Mouse (Mus musculus) T-helper 17 cell (primary cell): Measurements from ENCODE around the gene Mov10l1.

Source experiments
- in situ Hi-C, 2 experiments: fragments of 300-600 bp; cut with MboI, MseI; formaldehyde crosslinking; loops; 1 replicate in 1 of 2; 2 replicates in 1 of 2; pipeline ENCODE4 v1.15.1; 2025; ENCODE audit warnings: high pct_unique_total_duplicates in 2 of 2

The Mov10l1 gene

DNA sequence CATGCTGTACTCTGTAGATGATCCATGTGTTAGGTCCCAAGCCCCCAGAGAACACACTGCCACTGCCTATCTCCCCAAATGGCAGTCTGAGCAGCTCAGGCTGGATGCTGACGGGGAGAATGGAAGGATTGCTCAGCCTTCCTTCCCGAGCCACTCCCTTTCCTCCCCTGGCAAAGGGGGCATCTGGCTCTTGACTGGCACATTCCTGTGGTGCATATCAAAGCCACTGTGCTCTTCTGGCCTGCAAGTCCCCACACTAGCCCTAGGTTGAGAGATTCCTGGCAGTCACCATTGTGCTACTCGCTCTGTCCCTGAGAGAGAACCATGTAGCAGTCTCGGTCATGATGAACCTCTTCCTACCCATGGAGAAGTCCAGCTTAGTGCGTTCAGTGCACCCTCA, 25.1 kb downstream of the Mov10l1 start:
- in situ Hi-C loops = no loop called here

DNA sequence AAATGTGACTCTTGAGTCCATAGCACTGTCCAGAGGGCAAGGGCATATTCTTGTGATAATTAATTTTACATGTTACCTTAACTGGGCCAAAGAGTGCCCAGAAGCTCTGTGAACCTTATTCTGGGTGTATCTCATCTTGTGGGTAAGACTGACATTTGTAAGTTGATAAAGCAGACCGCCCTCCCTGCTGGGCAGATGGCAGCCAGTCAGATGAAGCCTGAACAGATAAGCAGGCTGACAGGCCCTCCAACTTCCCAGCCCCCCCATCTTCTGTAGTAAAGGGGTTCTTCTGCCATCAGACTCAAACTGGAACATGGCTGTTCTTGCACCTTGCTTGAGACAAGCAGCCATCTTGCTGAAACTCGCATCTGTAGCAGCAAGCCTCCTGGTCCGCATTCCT, 34.0 kb downstream of the Mov10l1 start:
- in situ Hi-C loops = no loop called here

DNA sequence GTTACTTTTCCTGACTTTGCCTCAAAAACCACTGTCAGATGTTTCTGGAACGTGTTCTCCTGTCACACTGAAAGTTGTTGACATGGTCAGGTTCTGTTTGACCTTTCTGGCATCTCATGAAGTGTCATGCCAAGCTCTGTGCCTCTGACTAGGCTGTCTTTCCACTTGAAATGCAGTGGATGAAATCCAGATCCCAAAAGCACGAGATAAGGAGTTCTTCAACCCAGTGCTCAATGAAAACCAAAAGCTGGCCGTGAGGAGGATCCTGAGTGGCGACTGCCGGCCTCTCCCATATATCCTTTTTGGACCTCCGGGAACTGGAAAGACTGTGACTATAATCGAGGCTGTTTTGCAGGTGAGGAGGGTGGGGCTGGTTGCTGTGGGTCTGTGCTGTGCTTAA, 37.4 kb downstream of the Mov10l1 start:
- in situ Hi-C loops = no loop called here

DNA sequence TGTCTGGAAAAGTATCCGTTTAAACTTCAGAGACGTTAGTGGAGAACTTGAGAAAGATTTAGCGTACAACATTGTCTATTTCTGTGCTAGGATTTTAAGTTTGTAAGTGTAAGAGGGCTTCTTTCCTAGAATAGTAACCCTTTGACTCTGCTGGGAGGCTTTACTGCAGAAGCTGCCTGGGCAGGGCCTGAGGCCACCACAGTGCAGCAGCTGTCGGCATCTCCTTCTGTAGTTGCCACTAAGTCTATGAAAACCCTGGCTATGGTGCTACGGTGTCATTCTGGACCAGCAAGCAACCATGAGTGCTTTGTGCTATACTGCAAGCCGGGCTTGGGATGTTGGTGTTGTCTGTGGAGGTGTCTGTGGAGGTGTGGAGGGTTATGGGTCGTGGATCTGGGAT, 37.8 kb downstream of the Mov10l1 start:
- in situ Hi-C loops = no loop called here

DNA sequence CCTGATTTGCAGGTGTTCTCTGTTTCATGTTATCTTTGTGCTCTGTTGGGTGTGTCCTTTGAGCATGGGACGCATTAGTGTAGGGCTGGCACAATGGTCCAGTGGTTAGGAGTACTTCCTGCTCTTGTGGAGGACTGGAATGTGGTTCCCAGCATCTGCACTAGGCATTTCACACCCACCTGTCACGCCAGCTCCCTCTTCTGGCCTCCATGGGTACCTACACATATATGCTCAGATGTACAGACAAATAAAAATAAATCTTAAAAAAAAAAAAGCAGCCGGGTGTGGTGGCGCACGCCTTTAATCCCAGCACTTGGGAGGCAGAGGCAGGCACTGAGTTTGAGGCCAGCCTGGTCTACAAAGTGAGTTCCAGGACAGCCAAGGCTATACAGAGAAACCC, 61.7 kb downstream of the Mov10l1 start:
- in situ Hi-C loops = no loop called here

DNA sequence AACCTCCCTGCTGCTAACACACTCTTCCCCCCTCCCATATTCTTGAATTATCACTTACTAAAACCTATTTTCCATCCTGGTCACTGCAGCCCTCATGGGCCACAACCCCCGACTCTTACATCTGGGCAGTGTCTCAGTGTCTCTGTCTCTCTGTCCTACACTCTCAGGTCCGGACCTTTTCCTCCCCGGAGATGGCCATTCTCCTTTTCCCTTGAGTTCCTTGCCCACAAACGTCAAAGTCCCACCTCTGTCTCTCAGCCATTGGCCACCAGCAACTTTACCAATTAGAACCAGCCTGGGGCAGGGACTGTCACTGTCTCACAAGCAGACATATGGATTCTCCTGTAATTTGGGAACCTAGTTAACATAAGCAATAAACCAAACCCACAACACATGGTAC, 63.6 kb downstream of the Mov10l1 start:
- in situ Hi-C loops = no loop called here

DNA sequence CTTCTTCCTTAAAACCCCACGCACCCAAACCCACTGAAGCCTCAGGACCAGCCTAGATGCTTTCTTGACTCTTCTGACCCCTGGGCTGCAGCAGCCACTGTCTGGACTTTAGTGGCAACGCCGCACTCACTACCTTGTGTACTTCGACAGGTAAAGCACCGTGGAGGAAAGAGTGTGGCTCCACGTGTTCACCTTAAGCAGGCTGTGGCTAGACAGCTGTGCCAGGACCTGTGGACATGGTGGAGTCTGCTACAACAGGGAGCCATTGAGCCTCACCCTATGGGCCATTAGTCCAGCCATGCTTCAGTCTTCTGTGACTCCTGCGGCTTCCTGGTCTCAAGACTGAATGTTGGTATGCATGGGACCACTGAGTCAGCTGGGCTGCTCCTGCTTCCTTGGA, 72.0 kb downstream of the Mov10l1 start:
- in situ Hi-C loops = no loop called here

DNA sequence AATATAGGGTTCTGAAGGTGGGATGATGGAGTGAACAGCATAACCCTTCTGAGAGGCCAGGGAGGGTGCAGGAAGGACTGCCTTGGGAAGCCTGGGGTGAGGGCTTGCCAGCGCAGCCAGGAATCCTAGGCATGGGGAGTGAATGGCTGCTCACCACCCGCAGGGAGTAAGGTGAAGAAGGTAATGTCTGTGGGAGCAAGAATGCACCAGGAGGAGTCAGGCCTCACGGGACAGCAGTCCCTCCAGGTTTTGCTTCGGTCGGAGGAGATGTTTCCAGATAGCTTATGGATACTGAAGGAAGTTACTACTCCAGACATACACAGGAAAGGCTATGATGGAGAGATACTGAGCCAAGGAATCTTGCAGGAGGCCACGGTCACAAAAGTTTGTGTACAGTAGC, 76.0 kb downstream of the Mov10l1 start:
- in situ Hi-C loops = no loop called here

DNA sequence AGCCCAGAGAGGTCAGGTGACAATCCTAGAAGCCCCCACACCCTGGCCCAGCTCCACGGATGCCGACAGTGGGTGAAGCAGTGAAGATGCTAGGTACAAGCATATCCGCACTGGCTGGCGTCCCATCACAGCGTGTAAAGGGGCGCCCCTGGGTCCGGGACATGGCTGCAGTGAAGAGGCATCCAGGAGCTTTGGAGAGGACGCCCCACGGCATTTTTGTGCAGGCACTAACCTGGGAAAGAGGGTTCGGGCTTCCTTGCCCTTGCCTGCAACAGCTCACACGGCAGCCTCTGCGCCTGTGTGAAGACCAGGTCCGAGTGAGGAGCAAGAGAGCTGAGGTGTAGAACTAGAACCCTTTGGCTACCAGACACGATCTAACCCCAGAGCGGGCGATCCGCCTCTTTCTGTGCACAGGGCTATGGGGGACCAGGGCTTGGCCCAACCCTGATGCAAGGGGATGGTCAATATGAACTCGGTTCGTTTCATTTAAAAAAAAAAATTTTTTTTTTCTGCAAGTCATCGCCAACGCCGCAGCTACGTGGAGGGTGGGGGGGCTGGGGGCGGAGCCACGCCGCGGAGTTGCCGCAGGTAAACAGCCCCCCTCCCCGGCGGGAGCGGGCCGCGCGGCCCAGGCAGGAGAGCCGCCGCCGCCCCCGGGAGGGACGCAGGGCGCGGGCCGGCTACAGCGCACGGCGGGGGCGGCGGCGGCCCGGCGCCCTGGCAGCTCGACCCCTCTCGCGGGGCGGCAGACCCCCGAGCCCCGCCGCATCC, 76.6 kb downstream of the Mov10l1 start, which contains the start of gene Panx2:
TSS of gene Panx2 (plus strand) at position 574 of the 771 bp plus-strand sequence.
- in situ Hi-C loops = no loop called here

DNA sequence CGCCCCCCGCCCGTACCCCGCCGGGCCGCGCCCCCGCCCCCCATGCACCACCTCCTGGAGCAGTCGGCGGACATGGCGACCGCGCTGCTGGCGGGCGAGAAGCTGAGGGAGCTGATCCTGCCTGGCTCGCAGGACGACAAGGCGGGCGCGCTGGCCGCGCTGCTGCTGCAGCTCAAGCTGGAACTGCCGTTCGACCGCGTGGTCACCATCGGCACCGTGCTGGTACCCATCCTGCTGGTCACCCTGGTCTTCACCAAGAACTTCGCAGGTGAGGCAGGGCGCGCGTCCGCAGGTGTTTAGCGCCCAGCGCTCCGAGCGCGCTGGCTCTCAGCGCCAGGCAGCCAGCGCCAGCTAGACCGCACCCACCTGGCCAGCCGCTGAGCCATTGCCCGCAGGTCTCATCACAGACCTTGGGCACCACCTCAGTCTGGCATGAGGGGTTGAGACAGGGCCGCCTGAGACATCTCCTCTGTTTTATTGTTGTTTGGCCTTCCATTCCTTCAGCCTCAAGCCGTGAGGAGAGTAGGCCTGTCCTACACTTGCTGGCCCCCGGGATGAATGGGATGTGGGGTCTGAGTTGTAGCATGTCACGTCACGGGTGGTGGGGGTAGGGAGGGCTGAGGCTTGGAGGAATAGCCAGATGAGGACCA, 77.4 kb downstream of the Mov10l1 start:
- in situ Hi-C loops = no loop called here

DNA sequence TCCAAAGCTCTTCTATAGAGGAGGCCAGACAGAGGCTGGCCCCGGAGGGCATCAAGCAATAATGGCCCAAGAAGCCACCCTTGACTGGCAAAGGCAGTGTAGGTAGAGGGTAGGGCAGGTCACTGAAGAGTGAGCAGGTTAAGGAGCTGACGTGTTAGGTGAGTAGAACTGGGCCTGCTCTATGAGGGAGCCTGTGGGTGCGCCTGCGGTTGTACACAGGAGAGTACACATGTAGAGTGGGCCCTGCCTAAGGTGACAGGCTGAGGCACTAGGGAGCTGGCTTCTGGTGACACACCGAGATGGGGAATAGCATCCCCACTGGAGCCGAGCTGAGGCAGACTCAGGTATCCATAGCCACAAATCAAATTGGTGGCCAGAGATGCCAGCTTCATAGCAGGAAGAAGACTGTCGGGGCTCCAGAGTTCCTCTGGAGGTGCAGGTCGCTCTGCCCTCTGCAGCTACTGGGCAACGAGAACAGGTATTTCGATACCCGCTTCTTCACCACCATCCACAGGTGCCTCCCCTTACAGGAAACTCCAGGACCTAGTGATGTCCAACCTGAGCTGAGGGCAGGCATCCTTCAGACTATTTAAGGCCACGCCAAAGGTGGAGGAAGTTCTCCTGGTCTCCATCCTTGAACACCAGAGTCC, 78.2 kb downstream of the Mov10l1 start:
- in situ Hi-C loops = no loop called here

DNA sequence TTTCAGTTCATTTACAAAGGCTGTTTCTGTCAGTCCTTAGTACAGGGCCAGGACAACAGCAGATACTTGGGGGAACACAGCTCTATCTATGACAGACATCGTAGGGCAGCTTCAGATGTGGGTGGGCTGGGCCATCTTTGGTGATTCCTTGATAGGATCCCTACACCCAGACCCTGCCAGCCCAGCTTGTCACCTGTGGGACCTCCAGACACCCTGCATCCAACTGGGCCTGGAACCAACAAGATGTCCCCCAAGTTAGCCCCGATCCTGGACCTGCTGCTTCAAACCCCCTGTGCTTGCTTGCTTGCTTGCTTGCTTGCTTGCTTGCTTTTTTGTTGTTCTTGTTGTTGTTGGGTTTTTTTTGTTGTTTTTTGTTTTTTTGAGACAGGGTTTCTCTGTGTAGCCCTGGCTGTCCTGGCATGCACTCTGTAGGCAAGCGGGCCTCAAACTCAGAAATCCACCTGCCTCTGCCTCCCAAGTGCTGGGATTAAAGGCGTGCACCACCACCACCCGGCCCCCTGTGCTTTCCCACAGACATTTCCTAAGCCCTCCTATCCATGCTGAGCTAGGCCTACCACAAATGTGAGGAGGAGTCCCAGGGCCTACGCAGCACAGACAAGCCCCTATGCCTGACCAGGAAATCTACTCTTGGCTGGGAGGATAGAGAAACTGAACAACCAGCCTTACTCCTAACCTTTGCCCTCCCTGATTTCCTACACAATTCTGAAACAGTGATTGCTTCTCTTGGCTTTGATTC, 79.2 kb downstream of the Mov10l1 start:
- in situ Hi-C loops = no loop called here

DNA sequence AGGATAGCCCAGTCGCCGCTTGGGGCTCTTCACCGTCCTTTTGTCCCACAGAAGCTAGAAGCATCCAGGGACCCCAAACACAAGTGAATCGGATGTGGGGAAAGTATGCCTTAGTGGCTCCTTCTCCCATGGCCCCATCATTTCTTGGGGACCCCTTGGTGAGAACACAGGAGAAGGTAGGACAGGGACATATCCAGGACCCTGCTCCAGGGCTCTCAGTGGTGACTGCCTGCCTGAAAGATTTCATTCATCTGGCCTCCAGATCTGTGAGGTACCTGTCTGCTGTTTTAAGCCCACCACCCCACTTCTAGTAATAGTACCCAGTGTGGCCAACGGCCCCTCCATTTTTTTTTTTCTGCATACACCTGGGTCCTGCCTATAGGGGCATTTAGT, 79.8 kb downstream of the Mov10l1 start:
- in situ Hi-C loops = no loop called here

DNA sequence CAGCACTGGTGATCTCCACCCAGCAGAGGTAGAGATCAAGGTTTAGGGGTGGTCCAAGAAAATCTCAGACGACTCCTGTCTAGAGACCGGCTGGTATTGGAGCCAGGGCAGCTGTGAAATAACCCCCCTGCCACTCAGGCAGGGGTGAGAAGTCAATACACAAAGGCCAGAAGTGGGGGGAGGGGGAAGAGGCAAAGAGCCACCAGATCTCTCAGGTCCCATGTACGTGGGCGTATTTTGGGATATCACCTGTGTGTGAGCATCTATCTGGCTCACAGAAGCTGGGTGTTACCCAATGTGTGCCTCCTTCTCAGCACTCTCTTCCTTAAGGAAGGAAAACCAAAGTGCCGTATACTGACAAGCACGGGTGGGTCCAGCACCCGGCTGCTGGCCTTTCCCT, 80.3 kb downstream of the Mov10l1 start:
- in situ Hi-C loops = no loop called here

DNA sequence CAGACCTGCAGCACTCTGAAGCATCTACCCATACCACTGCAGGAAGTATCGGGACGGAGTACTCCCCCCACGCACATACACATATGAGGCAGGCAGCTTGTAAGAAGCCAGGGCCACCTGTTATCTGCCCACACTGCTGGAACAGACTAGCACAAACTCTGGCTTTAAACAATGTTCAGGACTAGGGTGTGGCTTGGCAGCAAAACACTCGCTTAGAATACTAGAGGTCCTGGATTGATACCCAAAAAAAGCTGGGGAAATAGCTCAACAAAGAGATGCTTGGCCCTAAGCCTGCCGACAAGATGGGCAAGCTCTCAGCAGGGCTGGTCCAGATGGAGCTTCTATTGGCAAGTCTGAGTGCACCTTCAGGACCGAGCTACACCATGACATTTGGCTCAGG, 80.8 kb downstream of the Mov10l1 start:
- in situ Hi-C loops = no loop called here

DNA sequence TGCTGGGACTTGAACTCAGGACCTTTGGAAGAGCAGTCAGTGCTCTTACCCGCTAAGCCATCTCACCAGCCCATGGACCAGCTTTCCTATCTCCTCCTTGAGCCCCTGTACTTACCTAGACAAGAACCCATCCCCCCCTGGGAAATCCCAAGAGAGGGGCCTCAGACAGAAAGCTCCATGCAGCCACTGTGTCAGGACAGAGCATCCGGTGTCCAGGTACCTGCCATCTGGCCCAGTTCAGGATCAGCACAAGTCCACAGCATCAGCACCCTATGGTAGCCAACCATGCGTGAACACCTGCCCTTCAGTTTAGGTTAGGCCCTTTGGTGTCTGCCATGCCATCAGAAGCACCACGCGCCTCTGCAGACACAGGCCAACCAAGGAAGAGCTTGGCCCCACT, 82.2 kb downstream of the Mov10l1 start:
- in situ Hi-C loops = no loop called here

DNA sequence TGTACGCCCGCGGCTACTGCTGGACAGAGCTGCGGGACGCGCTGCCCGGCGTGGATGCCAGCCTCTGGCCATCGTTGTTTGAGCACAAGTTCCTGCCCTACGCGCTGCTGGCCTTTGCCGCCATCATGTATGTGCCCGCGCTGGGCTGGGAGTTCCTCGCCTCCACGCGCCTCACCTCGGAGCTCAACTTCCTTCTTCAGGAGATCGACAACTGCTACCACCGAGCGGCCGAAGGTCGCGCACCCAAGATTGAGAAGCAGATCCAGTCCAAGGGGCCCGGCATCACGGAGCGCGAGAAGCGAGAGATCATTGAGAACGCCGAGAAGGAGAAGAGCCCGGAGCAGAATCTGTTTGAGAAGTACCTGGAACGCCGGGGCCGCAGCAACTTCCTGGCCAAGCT, 84.9 kb downstream of the Mov10l1 start:
- in situ Hi-C loops = no loop called here

DNA sequence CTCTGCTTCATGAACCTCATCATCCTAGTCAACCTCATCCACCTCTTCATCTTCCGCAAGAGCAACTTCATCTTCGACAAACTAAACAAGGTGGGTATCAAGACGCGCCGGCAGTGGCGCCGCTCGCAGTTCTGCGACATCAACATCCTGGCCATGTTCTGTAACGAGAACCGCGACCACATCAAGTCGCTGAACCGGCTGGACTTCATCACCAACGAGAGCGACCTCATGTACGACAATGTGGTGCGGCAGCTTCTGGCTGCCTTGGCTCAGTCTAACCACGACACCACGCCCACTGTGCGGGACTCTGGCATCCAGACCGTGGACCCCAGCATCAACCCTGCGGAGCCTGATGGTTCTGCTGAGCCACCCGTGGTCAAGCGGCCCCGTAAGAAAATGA, 85.5 kb downstream of the Mov10l1 start:
- in situ Hi-C loops = no loop called here

DNA sequence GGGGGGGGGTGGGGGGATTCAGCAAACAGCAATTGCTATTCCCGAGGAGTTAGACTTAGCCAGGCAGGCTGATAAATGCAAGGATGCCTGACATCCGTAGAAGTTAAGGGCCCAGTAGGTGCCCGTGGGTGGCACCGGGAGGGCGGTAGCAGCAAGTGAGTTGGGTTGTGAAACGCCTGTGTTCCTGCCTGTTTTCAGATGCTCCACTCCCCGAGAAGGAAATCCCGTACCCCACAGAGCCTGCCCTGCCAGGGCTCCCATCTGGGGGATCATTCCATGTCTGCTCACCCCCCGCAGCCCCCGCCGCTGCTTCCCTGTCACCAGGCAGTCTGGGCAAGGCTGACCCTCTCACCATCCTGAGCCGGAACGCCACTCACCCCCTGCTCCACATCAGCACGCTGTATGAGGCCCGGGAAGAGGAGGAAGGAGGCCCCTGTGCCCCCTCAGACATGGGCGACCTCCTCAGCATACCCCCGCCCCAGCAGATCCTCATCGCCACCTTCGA, 86.7 kb downstream of the Mov10l1 start:
- in situ Hi-C loops = no loop called here

DNA sequence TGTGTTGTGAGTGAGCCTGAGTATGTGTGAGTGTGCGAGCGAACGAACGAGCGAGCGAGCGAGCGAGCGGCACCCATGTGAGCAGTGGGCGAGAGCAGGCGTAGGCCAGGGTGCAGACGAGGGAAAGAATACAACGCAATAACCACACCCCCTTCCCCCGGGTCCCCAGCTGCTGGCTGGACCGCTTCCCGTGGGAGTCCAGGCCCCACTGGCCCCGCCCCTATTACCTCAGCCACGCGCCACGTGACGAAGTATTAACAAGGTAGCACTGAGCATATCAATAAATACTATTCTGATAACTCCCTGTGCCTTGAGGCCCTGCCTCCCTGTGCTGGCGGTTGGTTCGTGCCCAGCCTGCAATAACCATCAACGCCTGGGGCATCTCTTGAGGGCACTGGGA, 87.9 kb downstream of the Mov10l1 start:
- in situ Hi-C loops = no loop called here

DNA sequence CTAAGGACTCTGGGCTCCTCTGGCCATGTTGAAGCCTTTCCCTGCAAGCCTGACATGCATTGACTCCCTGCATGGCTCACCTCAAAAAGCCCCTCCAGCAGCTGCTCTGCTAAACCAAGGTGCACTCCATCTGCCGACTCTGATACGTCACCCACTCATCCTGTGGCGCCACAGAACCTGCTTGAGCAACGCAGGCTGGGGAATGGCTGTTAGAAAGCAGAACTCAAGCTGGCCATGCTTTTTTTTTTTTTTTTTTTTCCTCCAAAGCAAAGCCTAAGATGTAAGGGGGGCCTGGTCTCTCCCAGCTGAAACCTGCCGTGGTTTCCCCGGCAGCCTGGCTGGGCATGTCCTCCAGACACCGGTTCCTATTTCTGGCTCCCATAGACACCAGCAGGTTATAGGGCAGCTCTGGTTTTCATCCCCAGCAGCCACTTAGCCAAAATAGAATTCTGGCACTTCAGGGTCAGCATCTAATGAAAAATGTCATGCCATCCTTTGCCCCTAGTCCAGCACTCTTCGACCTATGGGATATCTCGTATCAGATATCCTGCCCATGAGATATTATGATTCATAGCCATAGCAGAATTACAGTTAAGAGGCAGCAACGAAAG, 91.4 kb downstream of the Mov10l1 start:
- in situ Hi-C loops = no loop called here
